Mouse (Mus musculus) CD4-positive, CD25-positive, alpha-beta regulatory T cell, adult 4 months (primary cell): ENCODE data around the gene Prkn. TPM values are rescaled to one million over a fixed set of nuclear protein-coding genes. Genes with fewer than 3 reads are reported as not detected.
A peak's percentile ranks its signal among the peaks of the same experiment; 100 is the strongest.

Experiments used
- ATAC-seq: one replicate; pipeline ENCODE4 v1.8.0; 2017
- polyA plus RNA-seq, 2 experiments: library from polyadenylated mRNA; unstranded; fragments of 100-300 nt; shearing (Covaris generic); gene quantifications; one replicate each; pipeline ENCODE4 v1.2.1; 2017

Prkn gene
- under 1 TPM in 1 of 2 experiments, not detected in 1; 0.32 TPM for polyA plus RNA-seq

DNA sequence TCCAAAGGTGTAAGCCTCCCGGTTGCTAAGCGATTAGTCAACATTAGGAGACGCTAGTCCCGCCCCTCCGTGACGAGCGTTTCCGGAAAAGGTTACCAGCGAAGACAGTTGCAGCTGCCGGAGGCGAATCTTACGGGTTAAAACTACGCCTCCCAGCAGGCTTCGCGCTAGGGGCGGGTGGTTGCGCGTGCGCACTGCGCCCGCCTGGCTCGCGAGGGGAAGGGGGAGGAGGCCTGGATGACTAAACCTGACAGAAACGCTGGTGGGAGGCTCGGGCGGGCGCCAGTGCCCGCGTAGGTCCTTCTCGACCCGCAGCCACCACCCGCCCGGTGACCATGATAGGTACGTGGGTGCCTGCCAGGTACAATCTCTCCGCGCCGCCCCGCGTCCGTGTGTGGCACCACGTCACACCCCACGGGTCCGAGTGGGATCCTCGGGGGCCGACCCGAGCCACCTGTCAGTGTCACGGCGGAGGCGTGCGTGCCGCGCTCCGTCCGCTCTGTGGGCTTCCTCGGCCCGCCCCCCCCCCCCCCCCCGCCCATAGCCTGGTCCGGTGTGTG is at the start of gene Prkn, which contains the start of gene Pacrg:
Prkn (plus strand) TSS at position 237 of the 560 bp plus-strand sequence.
Pacrg (minus strand) TSS at position 164 of the 560 bp plus-strand sequence.
- peak; percentile 97 for ATAC-seq

DNA sequence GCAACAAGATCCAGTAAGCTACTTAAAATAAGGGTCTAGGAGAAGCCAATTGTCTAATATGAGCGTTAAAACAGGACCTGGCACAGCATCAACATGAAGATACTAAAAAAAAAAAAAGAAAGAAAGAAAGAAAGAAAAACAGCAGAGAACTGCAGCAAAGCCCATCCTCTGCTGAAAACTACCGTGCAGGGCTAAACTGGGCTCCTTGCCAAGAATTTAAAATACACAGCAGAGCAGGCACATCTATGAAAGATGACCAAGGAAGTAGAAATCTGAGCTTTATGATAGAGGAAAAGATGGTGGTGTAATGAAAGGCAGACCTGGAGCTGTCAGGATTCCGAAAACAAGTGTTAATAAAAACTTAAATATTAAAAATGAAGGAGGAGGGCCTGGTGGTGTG is 48.5 kb upstream of the Prkn start:
- no peak for ATAC-seq

DNA sequence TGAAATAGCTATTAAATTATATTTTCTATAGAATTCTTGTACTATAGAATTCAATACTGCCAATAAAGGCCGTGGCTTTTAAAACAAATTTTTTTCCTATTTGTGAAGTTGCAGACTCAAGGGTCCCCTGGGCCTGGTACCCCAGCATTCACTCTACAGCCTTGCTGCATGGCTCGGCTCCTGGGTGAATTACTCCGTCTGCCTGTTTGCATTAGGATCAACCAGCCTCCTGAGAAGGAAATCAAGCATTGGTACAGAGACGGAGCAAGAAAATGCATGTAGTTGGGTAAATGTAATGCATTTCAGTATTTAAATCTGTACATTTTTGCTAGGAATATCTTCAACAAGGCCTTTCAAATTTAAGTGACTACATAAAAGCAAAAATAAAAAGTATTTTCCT is 33.5 kb upstream of the Prkn start:
- no peak for ATAC-seq

DNA sequence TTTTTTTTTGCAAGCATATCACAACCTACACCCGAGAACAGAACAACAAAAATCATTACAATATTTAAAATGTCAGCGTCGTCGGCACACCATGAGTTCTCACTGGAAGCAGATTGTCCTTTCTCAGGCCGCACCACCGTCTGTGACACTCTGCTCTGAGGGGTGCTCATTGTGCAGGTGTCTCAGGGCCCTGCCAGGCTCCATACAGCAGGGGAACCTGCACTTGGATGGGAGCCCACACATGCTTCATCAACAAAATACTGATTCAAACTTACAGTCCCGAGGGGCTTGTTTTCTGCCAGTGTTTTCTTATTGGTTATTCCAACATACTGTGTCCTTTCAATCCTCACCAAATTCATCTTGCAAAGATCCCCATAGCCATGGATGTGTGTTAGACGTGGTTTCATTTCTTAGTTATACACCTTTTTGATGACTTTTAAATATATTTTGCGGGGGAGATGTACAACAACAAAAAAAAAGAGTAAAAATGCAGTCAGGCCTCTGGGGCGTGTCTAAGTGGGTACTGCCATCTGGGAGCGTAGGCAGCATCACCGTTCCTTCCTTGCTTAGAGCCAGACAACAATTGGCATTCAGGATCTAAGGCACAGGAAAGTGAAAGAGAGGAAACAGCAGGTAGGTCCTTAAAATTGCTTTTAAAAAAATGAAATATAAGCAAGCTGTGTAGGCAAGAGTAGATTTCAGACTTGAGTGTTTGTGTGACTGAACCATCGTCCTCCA is 32.8 kb upstream of the Prkn start:
- no peak for ATAC-seq

DNA sequence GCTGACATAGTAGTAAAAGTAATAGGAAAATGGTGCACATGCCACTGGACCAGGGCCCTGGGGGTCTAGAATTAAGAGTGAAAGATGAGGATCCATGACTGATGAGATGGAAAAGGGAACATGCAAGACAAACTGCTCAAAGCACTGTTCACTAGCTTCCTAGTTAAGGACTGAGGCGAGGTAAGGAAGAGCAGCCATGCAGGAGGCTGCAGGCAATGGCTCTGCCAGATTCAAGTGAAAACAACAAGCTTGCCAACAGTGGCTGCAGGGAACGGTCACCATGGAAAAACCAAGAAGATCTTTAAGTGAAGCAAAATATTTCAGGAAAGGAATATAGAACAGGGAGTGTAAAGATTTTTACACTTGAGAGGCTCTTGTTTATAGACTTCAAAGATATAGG is 31.6 kb upstream of the Prkn start:
- ATAC-seq, result no peak

DNA sequence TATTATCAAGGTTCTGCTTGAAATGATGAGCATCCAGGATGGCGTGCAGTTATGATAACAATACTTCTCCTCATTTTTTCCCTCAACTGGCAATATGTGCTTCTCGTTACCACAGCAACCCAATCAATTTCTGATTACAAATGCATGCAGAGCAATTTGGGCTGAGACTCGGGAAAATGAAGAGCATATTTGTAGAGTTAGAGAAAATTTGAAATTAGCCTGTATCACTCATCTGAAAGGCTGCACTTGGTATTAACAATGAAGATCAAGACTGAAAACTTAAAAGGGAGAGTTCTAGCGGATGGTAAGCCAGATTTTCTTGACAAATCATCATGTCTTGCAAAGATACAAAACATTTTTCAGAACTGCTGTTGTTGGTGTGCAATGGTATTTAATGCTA is 21.2 kb upstream of the Prkn start:
- ATAC-seq, result no peak

DNA sequence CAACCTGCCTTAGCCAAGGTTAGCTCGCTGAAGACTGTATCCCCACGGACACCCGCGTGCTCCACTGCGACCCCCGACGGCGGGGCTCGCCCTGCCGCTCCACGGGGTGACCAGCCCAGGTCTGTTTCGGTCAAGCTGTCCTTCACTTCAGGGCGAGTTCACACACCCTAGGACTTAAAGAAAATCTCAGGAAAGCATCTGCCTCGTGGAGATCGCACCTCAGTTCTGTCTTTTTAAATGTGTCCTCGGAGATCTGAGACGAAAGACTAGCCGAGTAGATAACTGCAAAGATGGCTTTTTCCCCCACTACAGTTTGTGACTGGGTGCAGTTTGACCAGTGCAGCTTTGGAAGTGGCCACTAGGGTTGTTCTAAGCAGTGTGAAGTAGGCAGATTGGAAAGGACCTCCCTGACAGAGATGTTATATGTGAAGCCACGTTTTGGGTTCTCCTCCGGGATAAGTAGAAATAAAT is 582 bp downstream of the Prkn start:
- peak; percentile 14 for ATAC-seq

DNA sequence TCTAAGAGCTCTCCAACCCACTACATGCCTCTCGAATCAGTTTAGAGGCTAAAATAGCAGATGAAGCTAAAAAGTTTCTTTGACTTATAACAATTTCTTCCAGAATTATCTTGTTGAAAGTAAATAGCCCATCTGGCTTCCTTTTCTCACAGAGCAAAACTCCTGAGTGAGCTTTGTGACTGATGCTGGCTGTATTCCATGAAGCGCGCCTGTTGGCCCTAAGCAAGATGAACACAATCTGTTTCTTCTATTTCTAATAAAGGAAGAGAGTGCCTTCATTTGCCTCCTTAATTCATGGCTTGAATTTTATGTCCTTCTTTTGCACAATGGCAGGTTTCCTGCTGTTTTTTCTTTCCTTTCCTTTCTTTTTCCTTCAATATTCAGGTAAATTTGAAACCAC is 14.0 kb downstream of the Prkn start:
- no peak for ATAC-seq

DNA sequence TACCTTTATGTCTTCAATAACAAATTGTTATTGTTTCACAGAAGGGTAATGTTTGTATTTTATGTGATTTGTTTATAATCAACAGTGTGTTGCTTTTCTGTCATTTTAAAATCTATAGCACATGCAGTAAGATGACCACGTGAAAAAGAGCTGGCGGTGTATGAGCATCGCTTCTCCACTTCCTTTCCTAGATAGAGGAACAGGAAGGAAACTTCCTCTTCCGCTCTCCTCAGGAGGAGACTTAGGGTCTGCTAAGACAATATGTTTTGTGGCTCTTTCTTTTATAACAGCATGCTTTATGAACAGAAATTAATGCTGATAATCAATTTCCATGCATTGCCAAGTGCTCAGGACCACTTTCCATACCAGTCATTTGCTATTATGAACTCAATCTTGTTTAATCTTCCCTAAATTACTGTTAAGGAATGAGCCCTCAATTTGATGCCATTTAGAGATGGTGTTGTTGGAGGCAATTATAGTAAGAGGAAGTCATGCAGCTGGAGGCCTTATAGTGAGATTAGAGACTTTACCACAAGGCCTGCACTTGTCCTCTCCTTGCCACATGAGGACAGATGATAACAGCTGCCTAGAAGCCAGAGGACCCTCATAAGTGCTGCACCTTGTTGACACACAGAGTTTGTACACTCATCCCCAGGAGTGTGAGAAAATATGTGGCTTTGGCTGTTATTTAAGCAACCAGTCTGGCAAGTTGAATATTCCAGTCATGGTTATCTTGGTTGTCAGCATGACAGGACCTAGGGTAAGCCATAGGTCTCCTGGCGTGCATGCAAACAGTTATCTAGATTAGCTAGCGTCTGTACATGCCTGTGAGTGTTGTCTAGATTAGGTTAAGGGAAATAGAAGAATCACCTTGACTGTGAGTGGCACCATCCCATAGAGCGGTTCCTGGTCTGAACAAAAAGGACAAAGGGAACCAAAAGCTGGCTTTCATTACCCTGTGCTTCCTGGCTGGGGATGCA is 34.3 kb downstream of the Prkn start:
- no peak for ATAC-seq

DNA sequence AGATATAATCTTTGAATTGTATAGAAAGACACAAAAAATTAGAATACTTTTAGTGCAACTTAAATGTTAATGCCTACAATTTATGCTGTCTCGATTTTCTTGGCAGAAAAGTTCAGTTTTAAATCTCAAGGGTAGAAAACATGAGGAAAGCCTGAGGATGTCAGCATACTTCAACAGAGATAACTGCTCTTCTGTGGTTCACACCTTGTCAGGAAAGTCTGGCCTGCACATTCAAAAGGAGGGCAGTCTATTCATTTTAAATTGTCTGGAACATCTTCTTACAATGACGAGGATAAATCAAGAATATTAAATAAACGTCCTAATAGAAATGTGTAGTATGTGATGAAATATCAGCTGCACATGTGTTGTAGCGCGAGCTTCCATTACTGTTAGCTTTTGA is 38.8 kb downstream of the Prkn start:
- ATAC-seq, result no peak

DNA sequence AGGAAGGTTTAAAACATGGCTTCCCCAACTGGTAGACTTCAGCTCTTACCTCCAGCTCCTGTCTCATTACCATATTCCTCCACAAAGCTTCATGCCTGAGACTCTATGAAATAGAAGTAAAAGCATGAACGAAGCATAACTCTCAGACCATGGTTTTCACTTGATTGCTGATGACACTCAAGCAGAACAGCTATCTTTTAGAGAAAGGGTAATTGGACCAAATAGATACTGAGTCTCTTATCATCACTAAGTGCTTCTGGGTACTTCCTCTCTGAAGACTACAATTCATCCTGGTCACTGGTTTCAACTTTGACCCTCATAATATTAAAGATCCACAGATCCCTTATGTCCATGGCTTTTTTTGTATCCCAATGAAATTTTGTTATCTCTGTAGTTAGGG is 42.1 kb downstream of the Prkn start:
- no peak for ATAC-seq

DNA sequence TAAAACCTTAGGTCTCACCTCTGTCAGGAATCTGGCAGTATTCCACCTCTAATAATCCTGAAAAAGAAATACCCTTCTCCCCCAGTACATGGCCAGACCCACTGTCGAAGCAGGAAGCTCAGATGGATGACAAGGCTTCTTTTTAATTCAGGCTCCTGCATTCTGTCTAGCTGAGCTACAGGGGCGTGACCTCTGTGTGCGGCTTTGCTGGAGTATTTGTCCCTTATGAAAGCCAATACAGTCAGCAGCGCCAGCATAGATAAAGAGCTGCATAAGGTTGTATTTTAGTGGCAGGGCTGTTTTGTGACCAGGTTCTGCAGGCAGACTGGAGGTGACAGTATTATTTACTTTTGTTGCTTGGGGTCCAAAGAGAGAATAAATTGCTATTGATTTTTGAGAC is 47.7 kb downstream of the Prkn start:
- ATAC-seq, result no peak

DNA sequence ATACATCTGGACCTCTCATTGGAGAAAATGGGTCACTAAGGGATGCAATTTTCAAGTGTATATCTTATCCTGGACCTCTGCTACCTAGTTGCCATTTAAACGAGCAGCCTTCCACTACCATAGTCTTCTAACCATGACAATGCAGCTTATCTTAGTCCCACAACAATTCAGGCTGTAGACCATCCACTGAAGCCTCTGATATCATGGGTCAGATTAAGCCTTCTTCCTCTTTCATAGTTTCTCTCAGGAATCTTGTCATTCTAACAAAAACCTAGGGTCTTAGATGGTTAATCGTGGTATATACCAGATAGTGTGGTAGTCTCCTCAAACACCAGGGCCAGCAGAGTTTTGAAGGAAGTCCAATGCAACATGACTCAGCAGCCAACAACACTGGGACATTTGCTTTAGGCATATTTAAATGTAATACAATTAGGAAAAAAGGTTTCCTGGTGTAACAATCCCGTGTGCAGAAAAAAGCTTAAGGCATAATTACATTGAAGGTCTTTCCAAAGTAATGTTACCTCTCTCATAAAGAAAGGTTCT is 61.6 kb downstream of the Prkn start:
- ATAC-seq, result no peak

DNA sequence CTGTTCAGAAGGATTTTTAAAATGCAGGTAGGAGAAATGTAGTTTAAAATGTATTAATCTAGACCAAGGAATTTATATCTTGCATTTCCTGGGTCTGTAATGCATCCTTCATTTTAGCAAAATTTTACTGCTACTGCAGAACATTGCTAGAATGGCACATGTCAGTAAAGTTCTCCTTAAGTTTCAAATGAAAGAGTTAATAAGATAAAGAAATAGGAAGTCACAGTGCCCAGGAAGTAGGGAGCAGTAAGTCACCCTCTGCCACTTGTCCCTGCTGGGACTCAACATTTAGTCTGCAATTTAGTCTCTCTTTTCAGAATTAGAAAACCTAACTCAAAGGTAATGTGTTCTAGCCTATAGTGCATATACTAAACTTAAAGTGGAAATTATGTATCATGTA is 96.5 kb downstream of the Prkn start:
- ATAC-seq, result no peak

DNA sequence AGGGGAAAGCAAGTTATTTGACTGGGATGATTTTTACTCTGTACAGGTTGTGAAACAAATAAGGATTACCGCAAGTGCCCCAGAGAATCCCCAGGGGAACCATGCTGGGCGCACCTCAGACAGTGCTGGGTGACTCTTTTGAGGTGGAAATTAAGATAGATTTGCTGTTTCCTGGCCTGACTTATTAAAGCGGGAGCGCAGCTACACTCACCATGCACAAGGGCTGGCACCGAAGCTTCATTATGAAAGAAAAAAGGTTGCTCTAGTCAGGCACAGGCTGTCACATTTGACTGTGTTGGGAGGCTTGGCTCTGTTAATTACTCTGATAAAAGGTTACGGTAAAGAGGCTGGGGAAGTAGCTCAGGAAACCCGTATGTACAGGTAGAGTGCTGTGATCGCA is 97.7 kb downstream of the Prkn start:
- no peak for ATAC-seq

DNA sequence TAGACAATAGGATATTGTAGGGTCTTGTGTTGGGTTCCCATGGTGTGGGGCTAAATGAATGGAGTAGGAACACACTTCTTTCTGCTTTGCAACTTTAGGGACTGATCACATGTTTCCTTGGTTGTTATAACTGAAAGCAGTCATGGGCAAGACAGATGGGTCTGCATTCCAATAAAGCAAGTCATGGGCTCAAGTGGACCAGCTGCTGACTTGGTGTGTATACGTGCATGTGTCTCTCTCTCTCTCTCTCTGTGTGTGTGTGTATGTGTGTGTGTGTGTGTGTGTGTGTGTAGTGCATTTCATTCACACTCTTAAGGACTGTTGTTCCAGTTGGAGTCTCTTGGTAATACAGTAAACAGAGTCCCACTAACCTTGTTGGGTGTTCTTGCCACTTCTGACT is 98.6 kb downstream of the Prkn start:
- ATAC-seq, result no peak

DNA sequence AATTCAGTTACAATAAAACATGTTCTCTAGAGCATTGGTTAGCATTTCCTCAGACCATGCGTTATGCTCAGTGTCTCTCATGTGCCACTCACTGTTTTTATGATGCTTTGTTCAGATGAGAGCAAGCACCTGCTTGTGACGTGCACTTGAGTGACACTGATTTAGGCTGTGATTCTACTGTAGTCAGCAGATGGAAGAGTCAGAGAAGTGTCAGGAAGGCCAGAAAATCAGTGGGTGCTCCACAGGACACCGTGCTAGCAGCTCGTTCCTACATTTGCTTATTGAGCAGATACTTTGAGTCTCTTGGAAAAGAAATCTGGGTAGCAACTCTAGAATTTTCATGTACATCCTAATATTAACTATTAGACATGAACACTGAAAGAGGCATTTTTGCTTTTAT is 106.4 kb downstream of the Prkn start:
- no peak for ATAC-seq

DNA sequence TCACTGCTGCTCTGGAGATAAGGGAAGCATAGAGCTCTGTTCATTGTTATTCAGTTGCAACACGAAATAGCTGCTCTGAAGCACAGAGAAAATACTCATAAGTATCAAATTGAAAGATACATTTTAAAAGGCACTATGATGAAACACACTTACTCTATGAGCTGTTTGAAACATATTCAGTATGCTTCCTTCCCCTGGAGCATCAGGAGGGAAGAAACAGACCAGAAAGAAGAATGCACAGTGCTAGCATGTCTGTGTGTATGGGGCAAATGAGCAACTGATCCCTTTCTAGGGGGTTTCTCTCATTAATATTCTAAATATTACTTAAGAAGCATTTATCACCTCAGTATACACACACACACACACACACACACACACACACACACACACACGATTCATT is 107.4 kb downstream of the Prkn start:
- no peak for ATAC-seq

DNA sequence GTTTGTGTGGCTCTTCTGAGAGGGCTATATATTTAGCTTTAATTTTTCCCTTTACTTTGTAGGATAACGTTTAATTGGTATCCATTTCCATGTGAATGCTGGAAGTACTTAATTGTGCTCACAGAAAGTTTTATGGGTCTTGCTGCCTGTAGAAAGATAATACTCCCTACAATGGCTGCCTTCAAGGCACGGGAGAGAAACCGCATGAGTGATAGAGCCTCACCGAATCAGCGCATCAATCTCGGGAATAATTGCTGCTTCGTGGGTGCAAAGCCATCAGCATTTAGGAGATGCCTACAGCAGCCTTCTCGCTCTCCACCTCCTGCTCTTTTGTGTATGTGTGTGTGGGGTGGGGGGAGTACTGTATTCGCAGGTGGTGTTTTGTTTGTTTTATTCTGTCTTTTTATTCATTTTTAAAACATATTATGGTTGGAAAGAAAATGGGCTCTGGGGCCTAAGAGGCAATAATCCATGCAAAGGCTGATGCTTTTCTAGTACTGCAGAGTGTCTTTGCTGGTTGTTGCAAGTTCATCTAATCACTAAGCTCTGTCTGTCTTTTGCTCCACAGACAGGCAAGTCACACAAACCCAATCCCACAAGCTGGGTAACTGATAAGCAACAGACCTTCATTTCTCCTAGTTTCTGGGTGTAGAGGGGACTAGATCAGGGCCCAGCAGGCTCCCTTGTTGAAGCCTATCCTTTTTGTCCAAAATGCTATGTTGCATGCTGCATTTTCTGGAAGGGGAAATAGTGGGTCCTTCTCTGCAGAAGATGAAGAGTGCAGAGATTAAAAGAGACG is 119.1 kb downstream of the Prkn start:
- ATAC-seq, result no peak

DNA sequence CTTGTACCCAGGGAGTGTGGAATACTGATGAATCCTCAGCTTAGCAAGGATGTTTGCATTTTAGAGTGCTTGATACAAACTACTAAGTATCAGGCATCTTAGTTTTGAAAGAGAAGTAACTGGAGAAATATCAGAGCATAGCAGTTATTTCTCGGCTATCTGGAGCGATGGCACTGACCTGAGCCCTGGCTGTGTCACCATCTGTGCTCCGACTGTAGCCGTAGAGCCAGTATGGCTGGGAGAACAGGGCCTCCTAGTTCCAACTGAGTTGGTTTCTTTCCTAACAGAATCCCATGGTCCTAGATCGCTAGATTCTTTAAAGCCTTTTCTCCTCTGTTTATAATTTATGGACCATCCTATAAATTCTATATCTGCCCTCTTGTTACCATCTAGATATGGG is 122.0 kb downstream of the Prkn start:
- no peak for ATAC-seq

DNA sequence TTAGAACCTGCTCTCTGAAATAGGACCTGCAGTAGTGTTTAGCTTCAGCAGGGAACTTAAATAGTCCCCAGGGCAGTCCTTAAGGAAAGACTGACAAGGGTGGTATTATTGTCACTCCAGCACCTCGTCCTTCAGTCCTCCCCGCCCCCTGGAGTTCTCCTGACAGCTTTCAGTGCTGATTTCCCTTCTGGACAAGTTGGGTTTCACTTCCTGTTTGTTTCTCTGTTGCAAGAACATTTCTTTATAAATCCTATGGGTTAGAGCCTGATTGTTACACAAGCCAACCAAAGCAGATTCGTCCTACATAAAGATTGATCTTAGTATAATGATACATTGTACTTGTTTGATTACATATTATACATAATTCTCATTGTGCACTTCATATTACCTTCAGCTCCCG is 142.0 kb downstream of the Prkn start:
- ATAC-seq, result no peak

DNA sequence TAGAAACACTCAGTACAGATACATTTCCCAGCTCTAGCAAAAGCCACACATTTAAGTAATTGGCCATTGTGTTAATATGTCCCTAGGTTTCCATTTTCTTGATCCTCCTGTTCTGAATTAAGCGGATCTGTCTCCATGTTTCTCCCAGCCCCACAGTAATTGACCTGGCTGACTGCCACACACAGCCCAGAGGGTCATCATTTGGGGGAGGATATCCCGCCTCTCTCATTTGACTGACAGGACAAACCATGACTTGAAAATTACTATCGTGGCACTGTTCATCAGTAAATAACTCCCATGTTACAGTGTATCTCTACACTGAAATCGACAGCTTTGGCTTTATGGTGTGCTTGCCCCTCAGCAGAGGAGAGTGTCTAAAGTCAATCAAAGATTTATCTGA is 146.9 kb downstream of the Prkn start:
- ATAC-seq, result no peak
